Mouse (Mus musculus): ENCODE measurements around the gene Gm28372. TPM values are rescaled to one million over a fixed set of nuclear protein-coding genes. Genes with fewer than 3 reads are reported as not detected.

Gene Gm28372
- polyA plus RNA-seq, 1 experiment, result not detected

DNA sequence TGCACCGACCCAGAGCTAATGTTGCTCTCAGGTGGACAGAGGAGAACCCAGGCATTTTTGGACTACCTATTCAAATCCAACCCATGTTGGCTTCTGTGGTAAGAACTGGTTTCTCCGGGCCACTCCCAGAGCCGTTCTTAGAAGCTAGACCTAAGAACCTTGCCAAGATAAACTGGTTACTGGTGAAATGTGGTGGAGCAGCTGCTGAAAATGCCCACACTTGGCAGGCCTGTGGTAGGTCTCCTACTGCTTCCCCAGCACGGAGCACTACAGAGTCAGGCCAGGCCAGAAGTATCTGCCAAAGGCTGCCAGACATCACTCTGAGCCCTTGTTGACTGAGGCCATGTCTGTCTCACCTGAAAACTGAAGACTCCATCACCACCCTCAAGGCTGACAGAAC is 30.1 kb upstream of the Gm28372 start:
- H3K27me3 ChIP-seq (ENCODE audit: control insufficient read depth, insufficient read depth, low read length), result no peaks in the 10 kb centered on the region
- H3K27ac ChIP-seq (ENCODE audit: insufficient read depth, low read length), result no peak overlapping the region
- 80% methylated on average over 4 of the region's 4 CpGs for WGBS
- TF ChIP-seq CTCF (IDR thresholded peaks at IDR 0.05; ENCODE audit: extremely low read depth, insufficient read depth, insufficient read length, insufficient replicate concordance), result no peak
- no peak for TF ChIP-seq POLR2A (IDR thresholded peaks at IDR 0.05; ENCODE audit: low read depth, low read length)
- no peaks in the 10 kb centered on the region for H3K36me3 ChIP-seq (ENCODE audit: control insufficient read depth, insufficient read depth, low read length)
- DNase-seq (ENCODE audit: low read depth in 1 of 2, low spot score in 2 of 2), result no peak
- H3K4me1 ChIP-seq (ENCODE audit: control insufficient read depth, insufficient read depth, insufficient read length), result no peaks in the 10 kb centered on the region
- H3K4me3 ChIP-seq (ENCODE audit: extremely low read depth, insufficient read depth, insufficient read length), result no peak overlapping the region

DNA sequence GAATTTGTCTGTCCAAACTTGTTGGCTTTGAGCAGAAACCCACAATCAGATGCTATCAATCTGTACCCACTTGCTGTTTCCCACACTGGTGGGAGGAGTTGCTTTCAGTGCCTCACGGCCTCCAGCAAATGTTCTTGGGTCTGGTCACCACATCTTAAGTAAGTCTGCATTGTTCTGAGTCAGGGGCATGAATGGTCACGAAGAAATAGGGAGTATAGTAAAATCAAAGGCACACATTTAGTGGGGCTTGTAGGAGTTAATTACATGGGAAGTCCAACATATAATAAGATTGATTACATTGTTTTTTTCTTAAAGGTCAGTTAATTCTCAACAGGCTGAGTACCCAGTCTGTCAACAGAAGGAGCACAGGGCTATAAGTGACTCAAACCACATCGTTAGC is 21.8 kb upstream of the Gm28372 start:
- H3K27me3 ChIP-seq (ENCODE audit: control insufficient read depth, insufficient read depth, low read length), result no peaks in the 10 kb centered on the region
- H3K4me3 ChIP-seq (ENCODE audit: extremely low read depth, insufficient read depth, insufficient read length), result no peak overlapping the region
- no peaks in the 10 kb centered on the region for H3K36me3 ChIP-seq (ENCODE audit: control insufficient read depth, insufficient read depth, low read length)
- no peaks in the 10 kb centered on the region for H3K4me1 ChIP-seq (ENCODE audit: control insufficient read depth, insufficient read depth, insufficient read length)
- WGBS, result 65% methylated on average over 3 of the region's 3 CpGs
- no peak for DNase-seq (ENCODE audit: low read depth in 1 of 2, low spot score in 2 of 2)
- no peak overlapping the region for H3K27ac ChIP-seq (ENCODE audit: insufficient read depth, low read length)
- TF ChIP-seq CTCF (IDR thresholded peaks at IDR 0.05; ENCODE audit: extremely low read depth, insufficient read depth, insufficient read length, insufficient replicate concordance), result no peak
- TF ChIP-seq POLR2A (IDR thresholded peaks at IDR 0.05; ENCODE audit: low read depth, low read length), result no peak

DNA sequence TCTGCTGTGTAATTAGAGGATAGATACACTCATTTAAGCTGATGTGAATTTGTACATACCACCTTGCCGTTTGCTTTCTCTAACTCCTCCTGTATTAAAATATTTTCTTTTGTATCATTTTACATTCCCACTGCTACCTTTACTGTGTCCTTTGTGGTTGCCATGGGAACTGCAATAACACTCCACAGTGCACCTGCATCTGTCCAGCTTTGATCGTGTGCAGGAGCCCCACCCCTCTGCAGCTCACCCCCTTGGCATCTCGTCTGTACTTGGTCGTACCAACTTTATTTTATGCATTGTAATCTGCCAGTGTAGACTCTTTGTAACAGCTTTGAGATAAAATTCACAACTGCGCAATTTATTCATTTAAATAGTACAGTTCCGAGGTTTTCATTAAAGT is 21.1 kb upstream of the Gm28372 start:
- no peaks in the 10 kb centered on the region for H3K27me3 ChIP-seq (ENCODE audit: control insufficient read depth, insufficient read depth, low read length)
- no peak overlapping the region for H3K4me3 ChIP-seq (ENCODE audit: extremely low read depth, insufficient read depth, insufficient read length)
- H3K27ac ChIP-seq (ENCODE audit: insufficient read depth, low read length), result no peak overlapping the region
- H3K36me3 ChIP-seq (ENCODE audit: control insufficient read depth, insufficient read depth, low read length), result no peaks in the 10 kb centered on the region
- TF ChIP-seq POLR2A (IDR thresholded peaks at IDR 0.05; ENCODE audit: low read depth, low read length) (no peak), CTCF (IDR thresholded peaks at IDR 0.05; ENCODE audit: extremely low read depth, insufficient read depth, insufficient read length, insufficient replicate concordance) (no peak)
- no peaks in the 10 kb centered on the region for H3K4me1 ChIP-seq (ENCODE audit: control insufficient read depth, insufficient read depth, insufficient read length)
- DNase-seq (ENCODE audit: low read depth in 1 of 2, low spot score in 2 of 2), result no peak
- WGBS, result 70% methylated on average over 6 of the region's 6 CpGs

DNA sequence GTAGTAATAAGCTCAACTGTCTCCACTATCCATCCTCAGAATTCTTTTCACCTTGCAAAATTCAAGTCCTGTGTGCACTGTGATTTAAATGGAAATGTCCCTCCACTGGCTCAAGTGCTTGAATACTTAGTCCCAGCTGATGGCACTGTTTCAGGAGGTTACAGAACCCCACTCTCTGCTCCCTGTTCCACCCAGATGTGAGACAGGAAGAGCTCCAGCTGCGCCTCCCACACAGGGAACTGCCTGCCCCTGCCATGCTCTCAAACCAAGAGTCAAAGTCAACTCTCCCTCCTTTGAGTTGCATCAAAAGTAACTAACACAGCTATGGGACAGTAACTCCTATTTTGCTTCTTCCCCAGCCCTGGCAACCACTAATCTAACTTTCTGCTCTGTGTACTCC is 18.8 kb upstream of the Gm28372 start:
- no peaks in the 10 kb centered on the region for H3K36me3 ChIP-seq (ENCODE audit: control insufficient read depth, insufficient read depth, low read length)
- 77% methylated on average over 1 of the region's 1 CpGs for WGBS

DNA sequence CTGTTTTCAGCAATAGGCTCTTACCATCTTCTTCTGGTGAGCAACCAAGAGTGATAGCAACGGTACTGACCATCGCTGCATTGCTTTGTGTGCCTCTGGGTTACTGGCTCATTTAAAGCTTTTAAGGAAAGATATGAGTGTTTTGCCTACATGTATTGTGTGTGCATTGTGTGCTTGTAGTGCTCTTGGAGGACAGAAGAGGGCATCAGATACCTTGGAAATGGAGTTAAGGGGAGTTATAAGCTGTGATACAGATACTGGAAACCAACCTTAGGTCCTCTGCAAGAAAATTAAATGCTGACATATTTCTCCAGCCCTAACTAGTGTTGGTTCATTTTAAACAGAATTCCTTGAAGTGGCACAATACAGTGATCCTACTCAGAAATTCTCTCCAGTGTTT is 16.2 kb upstream of the Gm28372 start:
- 88% methylated on average over 2 of the region's 2 CpGs for WGBS
- Histone ChIP-seq H3K36me3 (ENCODE audit: control insufficient read depth, insufficient read depth, low read length) (no peaks in the 10 kb centered on the region), H3K27ac (ENCODE audit: insufficient read depth, low read length) (no peak overlapping the region), H3K27me3 (ENCODE audit: control insufficient read depth, insufficient read depth, low read length) (no peaks in the 10 kb centered on the region), H3K4me3 (ENCODE audit: extremely low read depth, insufficient read depth, insufficient read length) (no peak overlapping the region), H3K4me1 (ENCODE audit: control insufficient read depth, insufficient read depth, insufficient read length) (no peaks in the 10 kb centered on the region)
- TF ChIP-seq POLR2A (IDR thresholded peaks at IDR 0.05; ENCODE audit: low read depth, low read length) (no peak), CTCF (IDR thresholded peaks at IDR 0.05; ENCODE audit: extremely low read depth, insufficient read depth, insufficient read length, insufficient replicate concordance) (no peak)
- DNase-seq (ENCODE audit: low read depth in 1 of 2, low spot score in 2 of 2), result no peak

More for the DNA sequence above, 18.8 kb upstream of the Gm28372 start:
- no peaks in the 10 kb centered on the region for H3K4me1 ChIP-seq (ENCODE audit: control insufficient read depth, insufficient read depth, insufficient read length)
- no peak overlapping the region for H3K4me3 ChIP-seq (ENCODE audit: extremely low read depth, insufficient read depth, insufficient read length)
- H3K27me3 ChIP-seq (ENCODE audit: control insufficient read depth, insufficient read depth, low read length), result no peaks in the 10 kb centered on the region
- H3K27ac ChIP-seq (ENCODE audit: insufficient read depth, low read length), result no peak overlapping the region
- TF ChIP-seq CTCF (IDR thresholded peaks at IDR 0.05; ENCODE audit: extremely low read depth, insufficient read depth, insufficient read length, insufficient replicate concordance), result no peak
- no peak for TF ChIP-seq POLR2A (IDR thresholded peaks at IDR 0.05; ENCODE audit: low read depth, low read length)
- no peak for DNase-seq (ENCODE audit: low read depth in 1 of 2, low spot score in 2 of 2)

DNA sequence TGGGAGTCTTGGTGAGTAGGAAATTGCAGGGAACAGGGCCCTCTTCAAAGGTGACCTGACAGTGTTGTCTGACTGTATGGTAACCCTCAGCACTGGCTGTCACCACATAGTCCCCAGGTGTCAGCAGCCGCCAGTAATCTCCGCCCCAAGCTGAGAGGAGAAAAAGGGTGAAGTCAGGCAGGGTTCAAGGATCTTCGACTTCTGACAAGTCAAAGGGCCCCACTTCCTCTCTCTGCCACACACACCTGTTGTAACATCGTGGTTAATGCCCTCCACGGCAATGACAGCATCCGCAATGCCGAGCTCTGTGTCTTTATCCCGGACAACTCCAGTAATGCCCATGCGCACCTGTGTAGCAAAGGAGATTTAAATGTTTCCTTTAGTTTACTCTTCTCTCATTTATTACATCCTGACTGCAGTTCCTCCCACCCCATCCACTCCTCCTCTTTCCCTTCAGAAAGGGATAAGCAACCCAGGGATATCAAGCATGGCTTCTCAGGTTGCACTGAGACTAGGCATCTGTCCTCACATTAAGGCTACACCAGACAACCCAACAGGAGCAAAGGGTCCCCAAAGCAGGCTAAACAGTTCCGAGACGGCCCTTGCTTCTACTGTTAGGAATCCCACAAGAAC is 13.9 kb upstream of the Gm28372 start:
- WGBS, result 54% methylated on average over 11 of the region's 11 CpGs
- TF ChIP-seq CTCF (IDR thresholded peaks at IDR 0.05; ENCODE audit: extremely low read depth, insufficient read depth, insufficient read length, insufficient replicate concordance) (no peak), POLR2A (IDR thresholded peaks at IDR 0.05; ENCODE audit: low read depth, low read length) (no peak)
- no peaks in the 10 kb centered on the region for H3K4me1 ChIP-seq (ENCODE audit: control insufficient read depth, insufficient read depth, insufficient read length)
- H3K27me3 ChIP-seq (ENCODE audit: control insufficient read depth, insufficient read depth, low read length), result no peaks in the 10 kb centered on the region
- no peaks in the 10 kb centered on the region for H3K36me3 ChIP-seq (ENCODE audit: control insufficient read depth, insufficient read depth, low read length)
- no peak overlapping the region for H3K27ac ChIP-seq (ENCODE audit: insufficient read depth, low read length)
- DNase-seq (ENCODE audit: low read depth in 1 of 2, low spot score in 2 of 2), result no peak
- H3K4me3 ChIP-seq (ENCODE audit: extremely low read depth, insufficient read depth, insufficient read length), result no peak overlapping the region

DNA sequence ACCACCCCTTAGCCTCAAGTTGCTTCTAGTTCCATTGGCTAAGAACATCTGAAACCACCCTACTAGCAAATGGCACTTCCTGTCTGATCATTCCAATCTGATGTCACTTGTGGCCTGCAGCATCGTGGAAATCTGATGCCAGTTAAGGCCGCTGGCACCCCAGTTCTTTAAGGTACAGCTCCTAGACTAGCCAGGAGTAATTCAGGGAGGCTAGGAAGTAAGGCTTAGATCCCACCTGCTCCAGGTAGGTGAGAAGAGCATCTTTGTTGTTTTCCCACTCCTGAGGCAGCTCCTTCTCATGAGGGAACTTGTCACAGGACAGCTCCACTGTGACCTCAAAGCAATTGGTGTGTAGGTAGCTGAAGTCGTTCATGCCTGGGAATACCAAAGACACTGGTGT is 12.2 kb upstream of the Gm28372 start:
- H3K27ac ChIP-seq (ENCODE audit: insufficient read depth, low read length), result no peak overlapping the region
- TF ChIP-seq POLR2A (IDR thresholded peaks at IDR 0.05; ENCODE audit: low read depth, low read length) (no peak), CTCF (IDR thresholded peaks at IDR 0.05; ENCODE audit: extremely low read depth, insufficient read depth, insufficient read length, insufficient replicate concordance) (no peak)
- whole genome bisulfite sequencing, result 78% methylated on average over 3 of the region's 3 CpGs
- no peaks in the 10 kb centered on the region; the same call in 1 of the 2 replicates for H3K4me1 ChIP-seq (ENCODE audit: control insufficient read depth, insufficient read depth, insufficient read length)
- no peak for DNase-seq (ENCODE audit: low read depth in 1 of 2, low spot score in 2 of 2)
- H3K27me3 ChIP-seq (ENCODE audit: control insufficient read depth, insufficient read depth, low read length), result peaks cover 6% of the 10 kb centered on the region; the same call in 1 of the 2 replicates
- H3K36me3 ChIP-seq (ENCODE audit: control insufficient read depth, insufficient read depth, low read length), result no peaks in the 10 kb centered on the region
- H3K4me3 ChIP-seq (ENCODE audit: extremely low read depth, insufficient read depth, insufficient read length), result no peak overlapping the region
